Mouse (Mus musculus): ENCODE data around the gene Ss18l1. TPM values are rescaled to one million over a fixed set of nuclear protein-coding genes. Genes with fewer than 3 reads are reported as not detected.

Ss18l1 gene
- total and polyA plus RNA-seq, 3 experiments = 3.1 to 4.3 TPM; not detected in 1

- Histone ChIP-seq H3K9me3 (replicated peaks; ENCODE audit: insufficient read depth, low read length) (no peaks in the 10 kb centered on the region), H3K36me3 (ENCODE audit: control insufficient read depth in 1 of 2, insufficient read depth in 2 of 2, low read length in 2 of 2) (no peaks in the 10 kb centered on the region), H3K27me3 (ENCODE audit: control insufficient read depth in 1 of 2, insufficient read depth in 2 of 2, low read length in 2 of 2) (no peaks in the 10 kb centered on the region), H3K79me2 (ENCODE audit: control insufficient read depth, insufficient read depth, low read length, poor library complexity) (no peaks in the 10 kb centered on the region), H3K27ac (ENCODE audit: control insufficient read depth, low read depth, low read length) (no peak overlapping the region), H3K4me3 (ENCODE audit: control insufficient read depth in 1 of 2, insufficient read depth in 1 of 2, low read depth in 2 of 2, low read length in 2 of 2) (no peak overlapping the region), H3K4me1 (ENCODE audit: control insufficient read depth in 1 of 2, insufficient read depth in 2 of 2, low read length in 2 of 2) (no peaks in the 10 kb centered on the region), H3K9ac (ENCODE audit: control insufficient read depth, low read depth, low read length, poor library complexity, severe bottlenecking) (no peak overlapping the region)
- no peak for TF ChIP-seq NRF1 (IDR thresholded peaks at IDR 0.05; ENCODE audit: insufficient read depth, low read depth, low read length, poor library complexity, severe bottlenecking)
- TF ChIP-seq RCOR1 (IDR thresholded peaks at IDR 0.05; ENCODE audit: low read depth, low read length) = no peak
- no peak for TF ChIP-seq MXI1 (IDR thresholded peaks at IDR 0.05; ENCODE audit: low read depth, low read length)
- no peak for TF ChIP-seq GABPA (IDR thresholded peaks at IDR 0.05; ENCODE audit: low read depth, low read length)
- no peak for TF ChIP-seq MYC (IDR thresholded peaks at IDR 0.05; ENCODE audit: low read depth, low read length)
- TF ChIP-seq JUND (IDR thresholded peaks at IDR 0.05; ENCODE audit: low read depth, low read length) = no peak
- no peak for TF ChIP-seq MAX (IDR thresholded peaks at IDR 0.05; ENCODE audit: low read length)
- no peak for TF ChIP-seq MYB (IDR thresholded peaks at IDR 0.05; ENCODE audit: low read depth, low read length)
- TF ChIP-seq MAFK (IDR thresholded peaks at IDR 0.05; ENCODE audit: borderline replicate concordance, low read depth, low read length) = no peak
- no peak for TF ChIP-seq POLR2A (IDR thresholded peaks at IDR 0.05; ENCODE audit: control insufficient read depth in 1 of 2, insufficient read depth in 1 of 2, low read depth in 1 of 2, low read length in 2 of 2, poor library complexity in 1 of 2)
- TF ChIP-seq ZMIZ1 (IDR thresholded peaks at IDR 0.05; ENCODE audit: low read depth, low read length) = no peak
- no peak for TF ChIP-seq SMC3 (IDR thresholded peaks at IDR 0.05; ENCODE audit: low read depth, low read length)
- no peak for TF ChIP-seq UBTF (IDR thresholded peaks at IDR 0.05; ENCODE audit: borderline replicate concordance, insufficient read depth, low read depth, low read length)
- no peak for TF ChIP-seq ZNF384 (IDR thresholded peaks at IDR 0.05; ENCODE audit: low read depth, low read length)
- DNase-seq (ENCODE audit: low read depth, low spot score) = no peak
Measured at GRCm38 (mm10) chr2:180084565-180084964, 42.3 kb downstream of the Ss18l1 start.

GRCm38 (mm10) chr2:180085926-180086636, 43.8 kb downstream of the Ss18l1 start:
- Histone ChIP-seq H3K9ac (ENCODE audit: control insufficient read depth, low read depth, low read length, poor library complexity, severe bottlenecking) (no peak overlapping the region), H3K9me3 (replicated peaks; ENCODE audit: insufficient read depth, low read length) (no peaks in the 10 kb centered on the region), H3K36me3 (ENCODE audit: control insufficient read depth in 1 of 2, insufficient read depth in 2 of 2, low read length in 2 of 2) (no peaks in the 10 kb centered on the region), H3K79me2 (ENCODE audit: control insufficient read depth, insufficient read depth, low read length, poor library complexity) (no peaks in the 10 kb centered on the region), H3K4me1 (ENCODE audit: control insufficient read depth in 1 of 2, insufficient read depth in 2 of 2, low read length in 2 of 2) (no peaks in the 10 kb centered on the region), H3K4me3 (ENCODE audit: control insufficient read depth in 1 of 2, insufficient read depth in 1 of 2, low read depth in 2 of 2, low read length in 2 of 2) (no peak overlapping the region), H3K27me3 (ENCODE audit: control insufficient read depth in 1 of 2, insufficient read depth in 2 of 2, low read length in 2 of 2) (no peaks in the 10 kb centered on the region), H3K27ac (ENCODE audit: control insufficient read depth, low read depth, low read length) (no peak overlapping the region)
- no peak for TF ChIP-seq ZKSCAN1 (IDR thresholded peaks at IDR 0.05; ENCODE audit: low read depth, low read length)
- TF ChIP-seq NRF1 (IDR thresholded peaks at IDR 0.05; ENCODE audit: insufficient read depth, low read depth, low read length, poor library complexity, severe bottlenecking) = no peak
- TF ChIP-seq NELFE (IDR thresholded peaks at IDR 0.05; ENCODE audit: low read depth, low read length) = no peak
- no peak for TF ChIP-seq MAZ (IDR thresholded peaks at IDR 0.05; ENCODE audit: low read depth, low read length)
- TF ChIP-seq USF2 (IDR thresholded peaks at IDR 0.05; ENCODE audit: borderline replicate concordance in 1 of 2, insufficient read depth in 1 of 2, low read depth in 1 of 2, low read length in 2 of 2) = no peak
- no peak for TF ChIP-seq MAX (IDR thresholded peaks at IDR 0.05; ENCODE audit: low read length)
- no peak for TF ChIP-seq POLR2AphosphoS5 (IDR thresholded peaks at IDR 0.05; ENCODE audit: borderline replicate concordance, low read depth, low read length)
- TF ChIP-seq MXI1 (IDR thresholded peaks at IDR 0.05; ENCODE audit: low read depth, low read length) = no peak
- TF ChIP-seq ELF1 (IDR thresholded peaks at IDR 0.05; ENCODE audit: low read depth, low read length) = no peak
- TF ChIP-seq CTCF (IDR thresholded peaks at IDR 0.05 in 2 of 3, conservative IDR thresholded peaks at IDR 0.05 in 1 of 3; ENCODE audit: control insufficient read depth in 1 of 3, insufficient read depth in 1 of 3, low read depth in 2 of 3, low read length in 3 of 3, poor library complexity in 1 of 3, severe bottlenecking in 1 of 3) = no peak
- TF ChIP-seq CHD1 (IDR thresholded peaks at IDR 0.05; ENCODE audit: low read depth, low read length) = no peak
- no peak for TF ChIP-seq MEF2A (IDR thresholded peaks at IDR 0.05; ENCODE audit: extremely low read depth, insufficient replicate concordance, low read depth, low read length, poor library complexity, severe bottlenecking)
- TF ChIP-seq MAFK (IDR thresholded peaks at IDR 0.05; ENCODE audit: borderline replicate concordance, low read depth, low read length) = no peak
- no peak for TF ChIP-seq ZNF384 (IDR thresholded peaks at IDR 0.05; ENCODE audit: low read depth, low read length)
- no peak for DNase-seq (ENCODE audit: low read depth, low spot score)

Measured in MEL (cell line).